Mouse (Mus musculus): ENCODE results near the gene Sspo.

GRCm38 (mm10) chr6:48464966-48465679 is 17.1 kb downstream of the Sspo start:
- TF ChIP-seq CTCF (conservative IDR thresholded peaks at IDR 0.05 in 1 of 2, IDR thresholded peaks at IDR 0.05 in 1 of 2; ENCODE audit: low read depth in 2 of 2, low read length in 2 of 2), result no peak
- TF ChIP-seq HCFC1 (IDR thresholded peaks at IDR 0.05; ENCODE audit: low read depth, low read length), result no peak
- TF ChIP-seq TCF12 (IDR thresholded peaks at IDR 0.05; ENCODE audit: low read depth, low read length), result no peak
- no peak for TF ChIP-seq SIN3A (IDR thresholded peaks at IDR 0.05; ENCODE audit: low read length)
- TF ChIP-seq JUND (conservative IDR thresholded peaks at IDR 0.05; ENCODE audit: low read depth, low read length), result no peak
- TF ChIP-seq MAZ (IDR thresholded peaks at IDR 0.05; ENCODE audit: low read depth, low read length), result no peak
- no peak for TF ChIP-seq POLR2A (IDR thresholded peaks at IDR 0.05; ENCODE audit: low read depth, low read length)
- no peak for TF ChIP-seq EP300 (IDR thresholded peaks at IDR 0.05; ENCODE audit: low read length)
- TF ChIP-seq NELFE (IDR thresholded peaks at IDR 0.05; ENCODE audit: low read depth, low read length), result no peak
- TF ChIP-seq PAX5 (IDR thresholded peaks at IDR 0.05; ENCODE audit: low read length), result no peak
- TF ChIP-seq RCOR1 (conservative IDR thresholded peaks at IDR 0.05; ENCODE audit: low read depth, low read length), result no peak
- TF ChIP-seq ZC3H11A (IDR thresholded peaks at IDR 0.05; ENCODE audit: low read depth, low read length), result no peak
- TF ChIP-seq ZKSCAN1 (IDR thresholded peaks at IDR 0.05; ENCODE audit: borderline replicate concordance, low read depth, low read length), result no peak
- TF ChIP-seq ELF1 (IDR thresholded peaks at IDR 0.05; ENCODE audit: low read depth, low read length), result no peak

Data from CH12.LX (cell line).